Mouse (Mus musculus) layer of hippocampus, adult 2 months (tissue): ENCODE results near the gene Exd1. TPM values are rescaled to one million over a fixed set of nuclear protein-coding genes. Genes with fewer than 3 reads are reported as not detected.
"Not testable (repeated sequence)": the region's sequence is repeated elsewhere in the genome, so short reads cannot be mapped to it uniquely, and the experiment has no call there.

Source experiments
- DNase-seq, 2 experiments: peaks; one replicate each; pipeline ENCODE4 v3.0.0; 2022; ENCODE audit warnings: low spot score in 2 of 2
- H3K27ac ChIP-seq: fragments of 200-600 bp; 2 replicates; pipeline ENCODE4 v1.8.1; 2022
- H3K4me3 ChIP-seq: fragments of 200-600 bp; 2 replicates; pipeline ENCODE4 v1.8.1; 2022; ENCODE audit warnings: mild to moderate bottlenecking
- CTCF ChIP-seq: fragments of 200-600 bp; conservative IDR thresholded peaks from 2 replicates; pipeline ENCODE4 v1.8.1; 2022; ENCODE audit warnings: antibody characterized with exemption, mild to moderate bottlenecking, moderate library complexity
- total RNA-seq, 2 experiments: library from RNA; stranded (reverse); gene quantifications; 2 replicates each; pipeline ENCODE4 v1.2.3; 2021

Exd1 gene
- total RNA-seq, 2 experiments from 2014 or later, result 0.49 to 1.3 TPM

- Histone ChIP-seq H3K4me3 (no peak overlapping the region), H3K27ac (no peak overlapping the region)
- no peak for DNase-seq
- no peak for TF ChIP-seq CTCF
These were observed 33.4 kb downstream of the Exd1 start for GRCm38 (mm10) chr2:119514026-119514522.

- TF ChIP-seq CTCF, result no peak
- H3K27ac ChIP-seq, result no peak overlapping the region
- DNase-seq, result no peak
- H3K4me3 ChIP-seq, result no peak overlapping the region
These were observed 35.1 kb downstream of the Exd1 start for GRCm38 (mm10) chr2:119512292-119512691.

DNA sequence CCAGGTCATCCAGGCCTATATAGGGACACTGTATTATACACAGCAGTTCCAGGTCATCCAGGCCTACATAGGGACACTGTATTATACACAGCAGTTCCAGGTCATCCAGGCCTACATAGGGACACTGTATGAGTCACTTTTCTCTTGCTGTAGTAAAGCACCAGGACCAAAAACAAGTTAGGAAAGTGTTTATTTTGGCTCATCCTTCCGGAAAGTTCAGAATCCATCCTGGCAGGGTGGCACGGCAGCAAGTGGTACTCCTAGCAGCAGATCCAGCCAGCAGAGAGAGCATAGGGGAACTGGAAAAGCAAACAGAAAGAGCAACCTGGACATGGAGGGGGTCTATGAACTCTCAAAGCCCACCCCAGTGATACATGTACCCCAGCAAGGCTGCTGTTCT, 36.6 kb downstream of the Exd1 start:
- TF ChIP-seq CTCF, result no peak
- H3K27ac ChIP-seq, result no peak overlapping the region
- DNase-seq, result no peak
- H3K4me3 ChIP-seq, result no peak overlapping the region

GRCm38 (mm10) chr2:119508518-119508917, 38.9 kb downstream of the Exd1 start:
- H3K27ac ChIP-seq, DNase-seq, H3K4me3 ChIP-seq: not testable (repeated sequence)

GRCm38 (mm10) chr2:119507108-119507507, 40.3 kb downstream of the Exd1 start:
- no peak overlapping the region for H3K27ac ChIP-seq

GRCm38 (mm10) chr2:119500965-119501652, 46.3 kb downstream of the Exd1 start:
- DNase-seq, result no peak
- Histone ChIP-seq H3K27ac (no peak overlapping the region), H3K4me3 (no peak overlapping the region)
- no peak for TF ChIP-seq CTCF

More at GRCm38 (mm10) chr2:119507108-119507507, 40.3 kb downstream of the Exd1 start:
- no peak overlapping the region for H3K4me3 ChIP-seq
- DNase-seq, result no peak
- TF ChIP-seq CTCF, result peak; percentile 27

- no peak for DNase-seq
- Histone ChIP-seq H3K4me3 (no peak overlapping the region), H3K27ac (no peak overlapping the region)
- TF ChIP-seq CTCF, result no peak
These were observed 48.6 kb downstream of the Exd1 start for GRCm38 (mm10) chr2:119498859-119499258.

DNA sequence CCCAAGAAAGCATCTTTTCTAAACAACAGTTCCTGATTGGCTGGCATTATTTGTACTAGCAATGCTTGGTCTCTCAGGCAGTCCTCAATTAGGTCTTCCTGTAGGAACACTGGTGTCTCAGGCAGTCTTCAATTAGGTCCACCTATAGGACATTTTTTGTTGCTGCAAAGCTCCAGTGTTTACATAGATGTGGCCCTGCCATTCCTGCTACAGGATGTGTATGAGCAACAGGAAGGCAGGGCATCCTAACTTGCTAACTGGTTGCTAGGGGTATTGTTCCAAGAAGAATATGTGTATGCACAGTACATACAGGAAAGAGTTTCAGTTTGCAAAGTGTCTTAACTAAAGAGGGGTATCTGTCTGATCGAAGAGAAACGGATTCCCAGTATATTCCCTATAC, 51.3 kb downstream of the Exd1 start:
- no peak for TF ChIP-seq CTCF

GRCm38 (mm10) chr2:119491953-119492352, 55.5 kb downstream of the Exd1 start:
- no peak overlapping the region for H3K4me3 ChIP-seq
- TF ChIP-seq CTCF, result no peak
- DNase-seq, result no peak
- H3K27ac ChIP-seq, result no peak overlapping the region

More for the DNA sequence above, 51.3 kb downstream of the Exd1 start:
- no peak overlapping the region for H3K27ac ChIP-seq
- no peak overlapping the region for H3K4me3 ChIP-seq
- DNase-seq, result no peak

GRCm38 (mm10) chr2:119486488-119486887, 60.9 kb downstream of the Exd1 start:
- TF ChIP-seq CTCF, result no peak
- no peak overlapping the region for H3K27ac ChIP-seq
- DNase-seq, result no peak
- no peak overlapping the region for H3K4me3 ChIP-seq

DNA sequence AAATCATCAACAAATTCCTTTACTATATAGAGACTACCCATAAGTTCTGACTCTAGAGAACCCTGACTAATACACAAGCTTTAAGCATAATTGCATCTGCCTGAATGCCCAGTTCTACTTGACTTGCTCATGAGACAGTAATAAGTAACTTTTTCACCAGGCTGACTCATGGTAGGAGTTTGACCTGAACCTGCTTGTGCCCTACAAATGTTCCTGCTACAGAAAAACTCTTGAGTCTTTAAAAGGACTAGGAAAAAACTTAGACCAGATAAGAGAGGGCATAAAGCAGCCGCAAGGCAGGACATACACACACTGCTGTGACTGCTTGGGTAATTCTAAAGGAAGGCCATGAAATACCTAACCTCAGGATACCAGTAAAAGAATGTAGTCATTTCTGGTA, 65.1 kb downstream of the Exd1 start:
- no peak for TF ChIP-seq CTCF
- Histone ChIP-seq H3K27ac (no peak overlapping the region), H3K4me3 (no peak overlapping the region)
- no peak for DNase-seq

DNA sequence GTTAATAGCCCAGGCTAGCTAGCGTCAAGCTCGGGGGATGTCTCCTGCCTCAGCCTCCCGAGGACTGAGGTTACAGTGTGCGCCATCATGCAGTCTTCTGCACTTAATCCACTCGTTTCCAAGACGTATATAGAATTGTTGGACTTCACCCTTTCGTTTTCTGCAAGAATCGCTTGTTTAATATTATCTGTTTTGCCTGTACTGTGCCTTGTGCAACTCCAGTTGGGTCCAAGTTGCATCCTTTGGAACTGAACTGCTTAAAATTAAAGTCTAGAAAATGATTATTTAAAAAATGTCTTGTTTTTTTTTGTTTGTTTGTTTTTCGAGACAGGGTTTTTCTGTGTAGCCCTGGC, 69.1 kb downstream of the Exd1 start:
- Histone ChIP-seq H3K27ac (peak overlapping the region; percentile 100), H3K4me3 (peak overlapping the region; percentile 96)
- no peak for DNase-seq
- TF ChIP-seq CTCF, result no peak

DNA sequence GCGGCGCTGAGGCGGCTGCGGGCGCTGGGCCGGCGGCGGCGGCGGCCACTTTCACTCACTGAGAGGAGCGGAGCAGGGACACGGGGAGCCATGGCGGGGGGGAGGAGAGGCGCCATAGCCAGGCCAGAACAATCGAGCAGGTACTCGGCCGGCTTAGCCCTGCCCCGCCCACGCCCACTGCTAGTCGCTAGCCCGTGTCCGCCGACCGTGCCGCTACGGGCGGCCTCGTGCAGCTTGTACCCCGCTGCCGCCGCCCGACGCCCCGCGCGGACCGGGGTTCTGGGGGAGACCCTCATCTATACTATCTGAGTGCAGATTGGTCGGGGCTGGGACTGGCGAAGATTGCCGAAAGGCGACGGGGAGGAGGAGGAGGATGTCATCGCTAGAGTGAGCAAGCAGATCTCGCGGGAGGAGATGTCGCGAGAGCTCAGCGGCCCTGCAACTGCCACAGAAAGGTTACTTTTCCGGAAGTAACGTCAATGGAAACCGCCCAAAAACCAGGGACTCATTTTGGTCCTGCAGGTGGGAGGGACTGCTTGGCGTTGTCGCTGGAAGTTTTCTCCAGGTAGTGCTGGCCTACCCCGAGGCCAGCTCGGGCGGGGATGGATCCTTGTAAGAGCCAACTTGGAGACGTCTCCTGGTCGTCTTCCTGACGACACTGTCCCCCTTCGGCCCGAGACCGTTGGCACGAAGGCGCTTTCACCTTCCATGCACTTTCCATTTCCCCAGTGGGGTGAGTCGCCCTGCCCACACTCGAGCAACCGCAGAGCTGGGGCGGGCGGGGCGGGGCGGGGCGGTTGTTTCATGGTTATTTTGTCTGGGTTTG, 69.6 kb downstream of the Exd1 start, which contains the start of gene Ino80:
Gene Ino80 (minus strand): TSS at position 117 of the 826 bp plus-strand sequence.
- peak within 1 kb of the TSS; percentile 100 for H3K27ac ChIP-seq
- peak within 1 kb of the TSS; percentile 96 for H3K4me3 ChIP-seq
- DNase-seq, result peak; percentile 97 to 99
- no peak for TF ChIP-seq CTCF
